Mouse (Mus musculus) forebrain, embryonic 12.5 days (tissue): ENCODE measurements around the gene Usf3. TPM values are rescaled to one million over a fixed set of nuclear protein-coding genes. Genes with fewer than 3 reads are reported as not detected.

Source experiments
- ATAC-seq: fragments of 200-750 bp; cut with Nextera tagmentation; 2 replicates; pipeline ENCODE4 v1.8.0; 2017; ENCODE audit warnings: moderate TSS enrichment; ENCODE audit not compliant: low FRiP score
- H3K27ac ChIP-seq: fragments of 300-500 bp; sonication (generic); 2 replicates; pipeline ENCODE4 v1.5.1; 2016; ENCODE audit warnings: mild to moderate bottlenecking
- H3K27me3 ChIP-seq: fragments of 300-500 bp; sonication (generic); 2 replicates; pipeline ENCODE4 v1.6.1; 2016; ENCODE audit warnings: mild to moderate bottlenecking
- H3K36me3 ChIP-seq: fragments of 300-500 bp; sonication (generic); replicated peaks from 2 replicates; pipeline ENCODE4 v1.6.1; 2016; ENCODE audit warnings: mild to moderate bottlenecking
- H3K4me1 ChIP-seq: fragments of 300-500 bp; sonication (generic); 2 replicates; pipeline ENCODE4 v1.6.1; 2016
- H3K4me2 ChIP-seq: fragments of 300-500 bp; sonication (generic); 2 replicates; pipeline ENCODE4 v1.6.1; 2016; ENCODE audit warnings: mild to moderate bottlenecking, moderate library complexity
- H3K4me3 ChIP-seq: fragments of 300-500 bp; sonication (generic); replicated peaks from 2 replicates; pipeline ENCODE4 v1.5.1; 2016; ENCODE audit warnings: mild to moderate bottlenecking
- H3K9ac ChIP-seq: fragments of 300-500 bp; sonication (generic); 2 replicates; pipeline ENCODE4 v1.6.1; 2016; ENCODE audit warnings: mild to moderate bottlenecking
- H3K9me3 ChIP-seq: fragments of 300-500 bp; sonication (generic); 2 replicates; pipeline ENCODE4 v1.6.1; 2016
- WGBS: fragments of 180-500 bp; shearing (Covaris S2); methylation state at CpG from one replicate; pipeline ENCODE4 v1.1.7; 2016; 5-methylcytosine and 5-hydroxymethylcytosine counted together
- polyA plus RNA-seq: library from polyadenylated mRNA; unstranded; fragments of >200 nt; fragmentation: Nextera tagmentation; extraction: Ambion mirVana; gene quantifications from 2 replicates; pipeline ENCODE4 v1.2.1, GENCODE M21; 2016

Usf3 gene
- polyA plus RNA-seq, 1 experiment from 2014 or later: 4.7 TPM

GRCm38 (mm10) chr16:44253797-44254634 is 81.0 kb downstream of the Usf3 start:
- Histone ChIP-seq H3K27me3 (no peaks in the 10 kb centered on the region), H3K9me3 (no peaks in the 10 kb centered on the region), H3K4me1 (no peaks in the 10 kb centered on the region), H3K4me2 (no peak overlapping the region), H3K9ac (no peak overlapping the region), H3K27ac (no peak overlapping the region), H3K36me3 (no peaks in the 10 kb centered on the region), H3K4me3 (no peak overlapping the region)
- 86% methylated on average over 7 of the region's 7 CpGs for WGBS
- no peak for ATAC-seq

GRCm38 (mm10) chr16:44254698-44255097 is 81.7 kb downstream of the Usf3 start:
- no peak overlapping the region for H3K27ac ChIP-seq
- 88% methylated on average over 7 of the region's 7 CpGs for WGBS
- no peak for ATAC-seq
- H3K9me3 ChIP-seq: no peaks in the 10 kb centered on the region
- H3K27me3 ChIP-seq: no peaks in the 10 kb centered on the region
- no peaks in the 10 kb centered on the region for H3K36me3 ChIP-seq
- H3K4me2 ChIP-seq: no peak overlapping the region
- H3K4me3 ChIP-seq: no peak overlapping the region
- no peak overlapping the region for H3K9ac ChIP-seq
- no peaks in the 10 kb centered on the region for H3K4me1 ChIP-seq

GRCm38 (mm10) chr16:44257476-44257875 is 84.4 kb downstream of the Usf3 start:
- 86% methylated on average over 3 of the region's 3 CpGs for WGBS
- Histone ChIP-seq H3K4me3 (no peak overlapping the region), H3K36me3 (no peaks in the 10 kb centered on the region), H3K4me1 (no peaks in the 10 kb centered on the region), H3K9me3 (no peaks in the 10 kb centered on the region), H3K9ac (no peak overlapping the region), H3K27me3 (no peaks in the 10 kb centered on the region), H3K27ac (no peak overlapping the region), H3K4me2 (no peak overlapping the region)
- no peak for ATAC-seq

- Histone ChIP-seq H3K9me3 (no peaks in the 10 kb centered on the region), H3K27me3 (no peaks in the 10 kb centered on the region)
- no peak for ATAC-seq
Measured at GRCm38 (mm10) chr16:44264916-44265315, 91.9 kb downstream of the Usf3 start.

GRCm38 (mm10) chr16:44265562-44265961 is 92.5 kb downstream of the Usf3 start:
- no peak overlapping the region for H3K27ac ChIP-seq
- no peak overlapping the region for H3K9ac ChIP-seq
- no peak for ATAC-seq
- H3K27me3 ChIP-seq: no peaks in the 10 kb centered on the region
- no peaks in the 10 kb centered on the region for H3K36me3 ChIP-seq
- no peak overlapping the region for H3K4me2 ChIP-seq
- H3K4me3 ChIP-seq: no peak overlapping the region
- 82% methylated on average over 6 of the region's 6 CpGs for WGBS
- no peaks in the 10 kb centered on the region for H3K9me3 ChIP-seq
- H3K4me1 ChIP-seq: no peaks in the 10 kb centered on the region

More at GRCm38 (mm10) chr16:44264916-44265315, 91.9 kb downstream of the Usf3 start:
- no peaks in the 10 kb centered on the region for H3K36me3 ChIP-seq
- WGBS: 64% methylated on average over 2 of the region's 2 CpGs
- H3K4me2 ChIP-seq: no peak overlapping the region
- H3K4me3 ChIP-seq: no peak overlapping the region
- H3K9ac ChIP-seq: no peak overlapping the region
- no peak overlapping the region for H3K27ac ChIP-seq
- no peaks in the 10 kb centered on the region for H3K4me1 ChIP-seq

- Histone ChIP-seq H3K27ac (no peak overlapping the region), H3K27me3 (no peaks in the 10 kb centered on the region), H3K36me3 (no peaks in the 10 kb centered on the region), H3K4me3 (no peak overlapping the region), H3K4me1 (no peaks in the 10 kb centered on the region), H3K4me2 (no peak overlapping the region), H3K9ac (no peak overlapping the region), H3K9me3 (no peaks in the 10 kb centered on the region)
- no peak for ATAC-seq
- WGBS: 89% methylated on average over 7 of the region's 7 CpGs
Measured at GRCm38 (mm10) chr16:44268541-44269215, 95.6 kb downstream of the Usf3 start.

- Histone ChIP-seq H3K36me3 (no peaks in the 10 kb centered on the region), H3K27me3 (no peaks in the 10 kb centered on the region), H3K4me2 (no peak overlapping the region), H3K9me3 (no peaks in the 10 kb centered on the region), H3K27ac (no peak overlapping the region), H3K4me3 (no peak overlapping the region), H3K4me1 (no peaks in the 10 kb centered on the region), H3K9ac (no peak overlapping the region)
- WGBS: 80% methylated on average over 6 of the region's 6 CpGs
- ATAC-seq: no peak
Measured at GRCm38 (mm10) chr16:44269578-44269977, 96.5 kb downstream of the Usf3 start.

GRCm38 (mm10) chr16:44270606-44271005 is 97.6 kb downstream of the Usf3 start:
- no peak overlapping the region for H3K27ac ChIP-seq
- H3K27me3 ChIP-seq: no peaks in the 10 kb centered on the region
- no peaks in the 10 kb centered on the region for H3K4me1 ChIP-seq
- no peak for ATAC-seq
- no peak overlapping the region for H3K9ac ChIP-seq
- no peaks in the 10 kb centered on the region for H3K36me3 ChIP-seq
- H3K4me3 ChIP-seq: no peak overlapping the region
- no peak overlapping the region for H3K4me2 ChIP-seq
- H3K9me3 ChIP-seq: no peaks in the 10 kb centered on the region
- 90% methylated on average over 5 of the region's 5 CpGs for WGBS

- ATAC-seq: no peak
- Histone ChIP-seq H3K27me3 (no peaks in the 10 kb centered on the region), H3K4me2 (no peak overlapping the region), H3K9me3 (no peaks in the 10 kb centered on the region), H3K4me1 (no peaks in the 10 kb centered on the region), H3K36me3 (no peaks in the 10 kb centered on the region), H3K27ac (no peak overlapping the region), H3K4me3 (no peak overlapping the region), H3K9ac (no peak overlapping the region)
- 81% methylated on average over 9 of the region's 9 CpGs for WGBS
Measured at GRCm38 (mm10) chr16:44271371-44272038, 98.5 kb downstream of the Usf3 start.

Other genes starting within 250 kb of the Usf3 start
- gene Qtrt2, start 246.4 kb upstream of the Usf3 start, polyA plus RNA-seq: 34.7 and 35.6 TPM in 2 replicates
- 0.62 and 0.66 TPM in 2 replicates for gene Zdhhc23, start 193.5 kb upstream of the Usf3 start, polyA plus RNA-seq
- 3.8 and 3.9 TPM in 2 replicates for gene Gramd1c, start 109.9 kb upstream of the Usf3 start, polyA plus RNA-seq
- gene Atp6v1a, start 33.5 kb upstream of the Usf3 start, polyA plus RNA-seq: 55.2 and 60.1 TPM in 2 replicates
- 116 and 117 TPM in 2 replicates for gene Naa50, start 33.4 kb upstream of the Usf3 start, polyA plus RNA-seq
- 0.14 and 0.23 TPM in 2 replicates for gene Sidt1, start 159.9 kb downstream of the Usf3 start, polyA plus RNA-seq
- gene Spice1, start 173.9 kb downstream of the Usf3 start, polyA plus RNA-seq: 36.6 and 37.8 TPM in 2 replicates
- 2.4 and 3.1 TPM in 2 replicates for gene Cfap44, start 221.6 kb downstream of the Usf3 start, polyA plus RNA-seq